Mouse (Mus musculus): ENCODE measurements around the gene Mcrip2. TPM values are rescaled to one million over a fixed set of nuclear protein-coding genes. Genes with fewer than 3 reads are reported as not detected.

The Mcrip2 gene
- polyA plus RNA-seq, 1 experiment from 2014 or later, result 13.9 TPM

DNA sequence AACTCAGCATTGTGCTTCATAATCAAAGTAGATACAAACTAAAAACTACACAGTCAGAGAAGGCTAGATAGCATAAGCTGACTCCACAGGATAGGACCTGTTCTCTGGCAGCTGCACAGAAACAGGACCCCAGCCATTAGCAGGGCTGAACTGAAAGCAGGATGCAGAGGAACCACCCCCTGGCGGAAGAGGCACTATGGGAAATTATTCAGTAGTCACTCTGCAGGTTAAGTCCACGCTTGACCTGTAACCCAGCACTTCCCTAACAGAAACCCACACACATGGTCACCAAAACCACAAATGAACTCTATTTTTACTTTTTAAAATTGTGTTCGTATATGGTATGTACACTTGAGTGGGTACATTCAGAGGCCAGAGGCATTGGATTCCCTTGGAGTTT is 34.5 kb upstream of the Mcrip2 start:
- no peak for ATAC-seq (ENCODE audit: low FRiP score, low TSS enrichment)
- Histone ChIP-seq H3K36me3 (ENCODE audit: control insufficient read depth, insufficient read depth, low read length) (0 out of 2 replicates have a peak, but pooled peaks cover 4% of the 10 kb centered on the region), H3K4me2 (ENCODE audit: low read length) (no peak overlapping the region), H3K4me1 (ENCODE audit: control insufficient read depth, insufficient read depth, low read length) (no peaks in the 10 kb centered on the region), H3K4me3 (replicated peaks; ENCODE audit: low read depth, low read length) (no peak overlapping the region), H3K9ac (replicated peaks; ENCODE audit: low read length) (no peak overlapping the region), H3K27me3 (ENCODE audit: control insufficient read depth, insufficient read depth, low read length) (no peaks in the 10 kb centered on the region), H3K27ac (replicated peaks; ENCODE audit: low read depth, low read length) (no peak overlapping the region), H3K9me3 (ENCODE audit: control insufficient read depth, low read length) (no peaks in the 10 kb centered on the region)
- 88% methylated on average over 3 of the region's 3 CpGs for WGBS
- no peak for DNase-seq

DNA sequence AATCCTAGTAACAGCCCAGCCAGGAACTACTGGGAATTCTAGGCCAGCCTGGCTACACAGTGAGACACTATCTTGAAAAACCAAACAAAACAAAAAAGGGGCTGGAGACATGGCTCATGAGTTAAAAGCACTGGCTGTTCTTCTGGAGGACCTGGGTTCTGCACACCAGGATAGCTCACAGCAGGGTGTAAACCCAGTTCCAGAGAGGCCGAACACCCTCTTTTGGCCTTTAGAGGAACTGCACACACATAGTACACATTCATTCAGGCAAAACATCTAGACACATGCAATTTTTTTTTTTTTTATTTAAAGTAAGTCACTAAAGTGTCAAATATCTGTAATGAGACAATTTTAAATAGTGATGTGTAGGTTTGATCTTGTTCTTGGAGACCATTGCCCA is 31.6 kb upstream of the Mcrip2 start:
- ATAC-seq (ENCODE audit: low FRiP score, low TSS enrichment), result no peak
- DNase-seq, result no peak
- H3K27me3 ChIP-seq (ENCODE audit: control insufficient read depth, insufficient read depth, low read length), result no peaks in the 10 kb centered on the region
- no peak overlapping the region for H3K4me3 ChIP-seq (replicated peaks; ENCODE audit: low read depth, low read length)
- peaks cover 5% of the 10 kb centered on the region; the same call in 1 of the 2 replicates for H3K4me1 ChIP-seq (ENCODE audit: control insufficient read depth, insufficient read depth, low read length)
- H3K9ac ChIP-seq (replicated peaks; ENCODE audit: low read length), result no peak overlapping the region
- no peak overlapping the region for H3K4me2 ChIP-seq (ENCODE audit: low read length)
- WGBS, result 96% methylated on average over 1 of the region's 1 CpGs
- no peaks in the 10 kb centered on the region for H3K9me3 ChIP-seq (ENCODE audit: control insufficient read depth, low read length)
- no peaks in the 10 kb centered on the region for H3K36me3 ChIP-seq (ENCODE audit: control insufficient read depth, insufficient read depth, low read length)
- H3K27ac ChIP-seq (replicated peaks; ENCODE audit: low read depth, low read length), result no peak overlapping the region

DNA sequence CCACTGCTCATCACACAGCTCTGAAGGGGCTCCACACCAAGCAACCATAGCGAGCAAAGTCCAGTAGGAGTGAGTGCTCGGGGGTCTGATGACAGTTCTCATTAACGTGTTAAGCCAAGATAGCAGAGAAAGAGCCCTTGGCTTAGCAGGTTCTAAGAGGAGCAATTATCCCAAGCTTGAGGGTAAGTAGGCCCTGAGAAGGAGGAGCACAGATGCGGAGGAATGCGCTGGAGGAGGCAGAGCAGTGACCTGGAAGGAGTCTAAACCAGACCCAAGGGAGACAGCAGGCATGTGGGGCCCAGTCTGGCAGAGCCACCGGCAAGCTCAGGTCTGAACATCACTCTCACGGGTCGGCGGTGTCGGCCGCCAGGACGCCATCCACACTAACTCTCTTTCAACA is 27.3 kb upstream of the Mcrip2 start:
- no peak for DNase-seq
- H3K4me2 ChIP-seq (ENCODE audit: low read length), result no peak overlapping the region
- WGBS, result 53% methylated on average over 12 of the region's 12 CpGs
- no peaks in the 10 kb centered on the region for H3K9me3 ChIP-seq (ENCODE audit: control insufficient read depth, low read length)
- peaks cover 10% of the 10 kb centered on the region; the same call in 1 of the 2 replicates for H3K4me1 ChIP-seq (ENCODE audit: control insufficient read depth, insufficient read depth, low read length)
- no peaks in the 10 kb centered on the region for H3K36me3 ChIP-seq (ENCODE audit: control insufficient read depth, insufficient read depth, low read length)
- H3K27me3 ChIP-seq (ENCODE audit: control insufficient read depth, insufficient read depth, low read length), result no peaks in the 10 kb centered on the region
- H3K27ac ChIP-seq (replicated peaks; ENCODE audit: low read depth, low read length), result 0 out of 2 replicates have a peak overlapping the region, but pooled peaks have one; percentile 6
- no peak overlapping the region for H3K9ac ChIP-seq (replicated peaks; ENCODE audit: low read length)
- ATAC-seq (ENCODE audit: low FRiP score, low TSS enrichment), result no peak
- H3K4me3 ChIP-seq (replicated peaks; ENCODE audit: low read depth, low read length), result no peak overlapping the region

DNA sequence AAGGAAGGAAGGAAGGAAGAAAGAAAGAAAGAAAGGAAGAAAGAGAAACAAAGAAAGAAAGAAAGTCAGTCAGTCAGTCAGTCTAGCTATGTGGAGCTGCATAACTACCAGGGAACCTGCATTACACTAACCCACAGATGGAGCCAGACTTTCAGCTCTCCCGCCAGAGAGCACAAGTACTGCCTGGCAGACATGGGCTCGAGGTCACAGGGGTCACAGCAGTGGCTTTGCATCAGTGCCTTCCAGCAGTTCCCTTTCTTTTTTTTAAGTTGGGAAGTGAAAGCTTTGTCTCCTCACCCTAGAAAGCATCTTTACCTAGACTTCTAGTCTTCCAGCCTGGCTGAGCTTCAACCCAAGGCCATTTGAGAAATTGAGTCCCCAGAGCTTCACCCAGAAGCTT is 26.9 kb upstream of the Mcrip2 start:
- peaks cover 10% of the 10 kb centered on the region; the same call in 1 of the 2 replicates for H3K4me1 ChIP-seq (ENCODE audit: control insufficient read depth, insufficient read depth, low read length)
- 0 out of 2 replicates have a peak overlapping the region, but pooled peaks have one; percentile 6 for H3K27ac ChIP-seq (replicated peaks; ENCODE audit: low read depth, low read length)
- no peak overlapping the region for H3K9ac ChIP-seq (replicated peaks; ENCODE audit: low read length)
- no peaks in the 10 kb centered on the region for H3K9me3 ChIP-seq (ENCODE audit: control insufficient read depth, low read length)
- H3K4me2 ChIP-seq (ENCODE audit: low read length), result no peak overlapping the region
- no peak for ATAC-seq (ENCODE audit: low FRiP score, low TSS enrichment)
- 8% methylated on average over 2 of the region's 2 CpGs for WGBS
- DNase-seq, result no peak
- H3K36me3 ChIP-seq (ENCODE audit: control insufficient read depth, insufficient read depth, low read length), result no peaks in the 10 kb centered on the region
- H3K27me3 ChIP-seq (ENCODE audit: control insufficient read depth, insufficient read depth, low read length), result no peaks in the 10 kb centered on the region
- no peak overlapping the region for H3K4me3 ChIP-seq (replicated peaks; ENCODE audit: low read depth, low read length)

DNA sequence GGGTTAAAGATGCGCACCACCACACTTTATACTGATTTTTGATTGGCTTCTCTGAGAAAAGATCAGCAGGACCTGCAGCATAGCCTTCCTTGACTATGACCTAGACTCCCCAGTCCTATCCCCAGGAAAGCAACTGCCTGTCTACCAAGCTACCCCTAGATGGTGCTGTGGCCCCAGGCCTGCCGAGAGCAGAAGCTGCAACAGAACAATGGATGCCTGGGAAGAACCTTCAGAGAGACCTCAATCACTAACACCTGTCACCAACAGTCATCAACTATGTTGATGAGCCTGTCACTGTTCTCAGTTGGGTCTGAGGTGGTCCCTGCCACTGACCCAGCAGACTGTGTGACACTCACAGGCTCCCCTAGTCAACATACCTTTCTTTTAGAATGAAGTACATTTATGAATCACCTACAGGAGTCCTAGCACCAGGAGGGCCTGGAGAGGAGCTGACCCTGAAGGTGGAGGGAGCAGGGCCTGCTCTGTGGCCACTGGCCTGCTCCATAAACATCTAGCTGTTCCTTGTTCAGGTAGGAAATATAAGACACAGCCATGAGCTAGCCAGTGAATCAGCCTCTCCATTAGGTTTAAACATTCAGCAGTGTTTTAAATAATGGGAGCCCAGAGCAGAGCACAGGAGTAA is 25.5 kb upstream of the Mcrip2 start:
- WGBS, result 33% methylated on average over 2 of the region's 2 CpGs
- Histone ChIP-seq H3K9ac (replicated peaks; ENCODE audit: low read length) (no peak overlapping the region), H3K4me2 (ENCODE audit: low read length) (no peak overlapping the region), H3K27ac (replicated peaks; ENCODE audit: low read depth, low read length) (peak overlapping the region; percentile 73), H3K9me3 (ENCODE audit: control insufficient read depth, low read length) (no peaks in the 10 kb centered on the region), H3K4me1 (ENCODE audit: control insufficient read depth, insufficient read depth, low read length) (peaks cover 10% of the 10 kb centered on the region; the same call in 1 of the 2 replicates), H3K4me3 (replicated peaks; ENCODE audit: low read depth, low read length) (no peak overlapping the region), H3K36me3 (ENCODE audit: control insufficient read depth, insufficient read depth, low read length) (peaks cover 8% of the 10 kb centered on the region), H3K27me3 (ENCODE audit: control insufficient read depth, insufficient read depth, low read length) (no peaks in the 10 kb centered on the region)
- ATAC-seq (ENCODE audit: low FRiP score, low TSS enrichment) (peak; percentile 57; the same call in 1 of the 2 replicates), DNase-seq (peak; percentile 88)

DNA sequence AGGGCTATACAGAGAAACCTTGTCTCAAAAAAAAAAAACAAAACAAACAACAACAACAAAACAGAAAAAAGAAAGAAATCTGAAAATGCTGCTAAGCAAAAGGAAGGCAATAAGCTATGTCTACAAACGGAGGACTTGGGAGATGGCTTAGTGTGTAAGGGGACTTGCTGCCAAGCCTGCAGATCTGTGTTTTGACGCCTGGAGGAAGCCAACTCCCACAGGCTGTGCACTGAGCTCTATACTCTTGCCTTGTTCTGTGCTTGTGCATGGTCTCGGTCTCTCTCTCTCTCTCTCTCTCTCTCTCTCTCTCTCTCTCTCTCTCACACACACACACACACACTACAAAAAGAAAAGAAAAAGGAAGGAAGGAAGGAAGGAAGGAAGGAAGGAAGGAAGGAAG is 20.3 kb upstream of the Mcrip2 start:
- Histone ChIP-seq H3K4me2 (ENCODE audit: low read length) (no peak overlapping the region), H3K27ac (replicated peaks; ENCODE audit: low read depth, low read length) (no peak overlapping the region), H3K4me3 (replicated peaks; ENCODE audit: low read depth, low read length) (no peak overlapping the region), H3K27me3 (ENCODE audit: control insufficient read depth, insufficient read depth, low read length) (no peaks in the 10 kb centered on the region), H3K9me3 (ENCODE audit: control insufficient read depth, low read length) (no peaks in the 10 kb centered on the region), H3K4me1 (ENCODE audit: control insufficient read depth, insufficient read depth, low read length) (no peaks in the 10 kb centered on the region), H3K9ac (replicated peaks; ENCODE audit: low read length) (no peak overlapping the region), H3K36me3 (ENCODE audit: control insufficient read depth, insufficient read depth, low read length) (peaks cover 24% of the 10 kb centered on the region)
- ATAC-seq (ENCODE audit: low FRiP score, low TSS enrichment), result no peak
- WGBS, result 90% methylated on average over 3 of the region's 3 CpGs
- DNase-seq, result no peak

DNA sequence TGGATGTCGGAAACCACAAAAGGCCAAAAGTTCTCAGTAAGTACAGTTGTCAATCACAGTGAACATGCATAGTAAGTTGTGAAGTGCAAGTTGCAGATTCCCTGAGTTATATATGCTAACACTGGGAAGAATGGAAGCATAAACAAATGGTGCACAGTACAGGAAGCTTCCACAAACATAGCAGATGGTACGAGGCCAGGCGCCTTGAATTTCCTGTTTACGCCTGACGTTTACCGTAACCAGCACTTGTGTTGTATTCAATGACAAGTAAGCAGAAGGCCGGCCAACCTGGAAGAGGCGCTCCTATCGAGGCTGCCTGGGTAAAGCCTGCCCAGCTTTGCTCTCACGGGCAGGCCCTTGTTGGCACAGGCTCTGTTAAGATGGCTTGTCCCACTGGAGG is 18.9 kb upstream of the Mcrip2 start:
- Histone ChIP-seq H3K27me3 (ENCODE audit: control insufficient read depth, insufficient read depth, low read length) (no peaks in the 10 kb centered on the region), H3K9me3 (ENCODE audit: control insufficient read depth, low read length) (no peaks in the 10 kb centered on the region), H3K4me2 (ENCODE audit: low read length) (no peak overlapping the region), H3K36me3 (ENCODE audit: control insufficient read depth, insufficient read depth, low read length) (peaks cover 38% of the 10 kb centered on the region), H3K4me3 (replicated peaks; ENCODE audit: low read depth, low read length) (no peak overlapping the region), H3K27ac (replicated peaks; ENCODE audit: low read depth, low read length) (no peak overlapping the region), H3K4me1 (ENCODE audit: control insufficient read depth, insufficient read depth, low read length) (0 out of 2 replicates have a peak, but pooled peaks cover 1% of the 10 kb centered on the region), H3K9ac (replicated peaks; ENCODE audit: low read length) (no peak overlapping the region)
- DNase-seq (no peak), ATAC-seq (ENCODE audit: low FRiP score, low TSS enrichment) (no peak)
- WGBS, result 95% methylated on average over 10 of the region's 10 CpGs

DNA sequence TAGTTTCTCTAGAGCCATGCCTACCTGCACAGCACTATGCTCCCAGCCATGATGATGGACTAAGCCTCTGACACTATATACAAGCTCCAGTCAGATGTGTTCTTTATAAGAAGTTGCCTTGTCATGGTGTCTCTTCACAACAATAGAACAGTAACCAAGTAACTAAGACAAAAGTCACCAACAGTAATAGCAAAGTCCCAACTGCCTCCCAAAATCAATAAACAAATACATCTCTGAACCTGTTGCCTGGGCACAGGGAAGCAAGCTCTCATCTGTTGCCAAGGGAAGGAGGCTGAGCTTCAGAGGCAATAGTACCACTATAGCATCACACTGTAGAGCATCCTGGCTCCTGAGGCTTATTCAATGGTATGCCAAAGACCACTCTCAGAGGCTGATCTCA is 18.2 kb upstream of the Mcrip2 start:
- H3K36me3 ChIP-seq (ENCODE audit: control insufficient read depth, insufficient read depth, low read length), result peaks cover 43% of the 10 kb centered on the region
- no peak overlapping the region for H3K27ac ChIP-seq (replicated peaks; ENCODE audit: low read depth, low read length)

DNA sequence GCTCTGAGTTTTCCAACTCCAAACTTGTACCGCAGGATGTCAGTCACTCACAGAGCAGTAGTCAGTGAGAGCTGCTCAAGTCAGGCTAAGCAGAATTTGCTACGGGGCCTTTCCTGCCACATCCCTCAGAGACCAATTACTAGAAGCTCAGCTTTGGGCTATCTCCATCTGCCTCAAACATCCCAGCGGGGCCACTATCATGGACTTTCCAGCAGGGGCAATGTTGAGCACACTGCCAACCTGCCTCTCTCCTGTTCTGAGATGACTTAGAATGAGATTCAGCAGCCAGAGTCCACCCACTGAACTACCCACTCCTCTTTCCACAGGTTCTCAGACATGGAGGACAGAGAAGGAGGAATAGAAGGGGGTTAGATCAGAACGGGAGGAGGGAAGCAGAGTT is 17.1 kb upstream of the Mcrip2 start:
- Histone ChIP-seq H3K4me2 (ENCODE audit: low read length) (no peak overlapping the region), H3K27me3 (ENCODE audit: control insufficient read depth, insufficient read depth, low read length) (no peaks in the 10 kb centered on the region), H3K4me3 (replicated peaks; ENCODE audit: low read depth, low read length) (no peak overlapping the region), H3K9me3 (ENCODE audit: control insufficient read depth, low read length) (no peaks in the 10 kb centered on the region), H3K9ac (replicated peaks; ENCODE audit: low read length) (no peak overlapping the region), H3K36me3 (ENCODE audit: control insufficient read depth, insufficient read depth, low read length) (peaks cover 45% of the 10 kb centered on the region), H3K4me1 (ENCODE audit: control insufficient read depth, insufficient read depth, low read length) (peaks cover 13% of the 10 kb centered on the region), H3K27ac (replicated peaks; ENCODE audit: low read depth, low read length) (no peak overlapping the region)
- WGBS, result 52% methylated on average over 4 of the region's 4 CpGs
- DNase-seq (peak; percentile 71), ATAC-seq (ENCODE audit: low FRiP score, low TSS enrichment) (peak; percentile 43; the same call in 1 of the 2 replicates)

More for the DNA sequence above, 18.2 kb upstream of the Mcrip2 start:
- DNase-seq, result no peak
- 0 out of 2 replicates have a peak, but pooled peaks cover 4% of the 10 kb centered on the region for H3K4me1 ChIP-seq (ENCODE audit: control insufficient read depth, insufficient read depth, low read length)
- no peak overlapping the region for H3K9ac ChIP-seq (replicated peaks; ENCODE audit: low read length)
- ATAC-seq (ENCODE audit: low FRiP score, low TSS enrichment), result no peak
- no peaks in the 10 kb centered on the region for H3K9me3 ChIP-seq (ENCODE audit: control insufficient read depth, low read length)
- no peak overlapping the region for H3K4me3 ChIP-seq (replicated peaks; ENCODE audit: low read depth, low read length)
- H3K27me3 ChIP-seq (ENCODE audit: control insufficient read depth, insufficient read depth, low read length), result no peaks in the 10 kb centered on the region
- H3K4me2 ChIP-seq (ENCODE audit: low read length), result no peak overlapping the region

Data from midbrain, embryonic 14.5 days (tissue).